Mouse (Mus musculus) liver, adult 2 months (tissue): ENCODE measurements around the gene Gm6993. TPM values are rescaled to one million over a fixed set of nuclear protein-coding genes. Genes with fewer than 3 reads are reported as not detected.

Experiments used
- DNase-seq: peaks from one replicate; pipeline ENCODE4 v3.0.0-alpha.2; 2011; ENCODE audit warnings: low read depth, low spot score; ENCODE audit errors: extremely low read depth
- H3K27ac ChIP-seq: fragments of 200-500 bp; replicated peaks from 2 replicates; pipeline ENCODE4 v1.5.1; 2012; ENCODE audit warnings: low read depth, mild to moderate bottlenecking, control low read depth, inconsistent platforms, low read length; ENCODE audit not compliant: insufficient read depth
- H3K27me3 ChIP-seq: fragments of 200-500 bp; 2 replicates; pipeline ENCODE4 v1.6.1; 2012; ENCODE audit warnings: mild to moderate bottlenecking, moderate library complexity, low read length, inconsistent platforms; ENCODE audit not compliant: control insufficient read depth, insufficient read depth
- H3K36me3 ChIP-seq: fragments of 200-500 bp; 2 replicates; pipeline ENCODE4 v1.6.1; 2012; ENCODE audit warnings: low read length, inconsistent platforms; ENCODE audit not compliant: control insufficient read depth, insufficient read depth
- H3K4me1 ChIP-seq: fragments of 200-500 bp; 2 replicates; pipeline ENCODE4 v1.6.1; 2011; ENCODE audit warnings: low read length; ENCODE audit not compliant: control insufficient read depth, insufficient read depth
- H3K4me3 ChIP-seq: fragments of 200-500 bp; 2 replicates; pipeline ENCODE4 v1.5.1; 2011; ENCODE audit warnings: low read depth, mild to moderate bottlenecking, control low read depth, low read length, moderate library complexity; ENCODE audit not compliant: insufficient read depth
- H3K79me2 ChIP-seq: fragments of 200-500 bp; 2 replicates; pipeline ENCODE4 v1.6.1; 2012; ENCODE audit warnings: inconsistent platforms, mild to moderate bottlenecking, low read length, moderate library complexity; ENCODE audit not compliant: control insufficient read depth, insufficient read depth
- H3K9ac ChIP-seq: fragments of 200-500 bp; 2 replicates; pipeline ENCODE4 v1.6.1; 2012; ENCODE audit warnings: low read depth, mild to moderate bottlenecking, control low read depth, inconsistent platforms, low read length
- CTCF ChIP-seq: fragments of 200-500 bp; IDR thresholded peaks from 2 replicates; pipeline ENCODE4 v1.5.1; 2011; ENCODE audit warnings: low read depth, low read length, control low read depth
- POLR2A ChIP-seq: fragments of 200-500 bp; IDR thresholded peaks from 2 replicates; pipeline ENCODE4 v1.6.1; 2011; ENCODE audit warnings: low read length, control low read depth; ENCODE audit not compliant: insufficient read depth; ENCODE audit errors: extremely low read depth
- WGBS: fragments of 180-500 bp; shearing (Covaris S2); methylation state at CpG from one replicate; pipeline ENCODE4 v1.1.7; 2018; 5-methylcytosine and 5-hydroxymethylcytosine counted together
- polyA plus RNA-seq: library from polyadenylated mRNA; depleted of rRNA; stranded (reverse); fragments of >200 nt; gene quantifications from 2 replicates; pipeline ENCODE4 v1.2.3, GENCODE M21; 2012
- total RNA-seq: library from RNA; depleted of rRNA; stranded (reverse); fragments of >200 nt; gene quantifications from 2 replicates; pipeline ENCODE4 v1.2.3, GENCODE M21; 2014

Gm6993 gene
- total and polyA plus RNA-seq, 2 experiments: not detected

- H3K79me2 ChIP-seq: no peaks in the 10 kb centered on the region
- H3K27me3 ChIP-seq: no peaks in the 10 kb centered on the region
- no peak for TF ChIP-seq CTCF
- TF ChIP-seq POLR2A: no peak
- no peaks in the 10 kb centered on the region for H3K36me3 ChIP-seq
- no peaks in the 10 kb centered on the region for H3K4me1 ChIP-seq
- WGBS: 67% methylated on average over 6 of the region's 6 CpGs
- H3K9ac ChIP-seq: no peak overlapping the region
- H3K27ac ChIP-seq: no peak overlapping the region
- H3K4me3 ChIP-seq: no peak overlapping the region
- no peak for DNase-seq
Measured at GRCm38 (mm10) chr12:31221522-31221921, 19.0 kb upstream of the Gm6993 start.

- Histone ChIP-seq H3K79me2 (no peaks in the 10 kb centered on the region), H3K9ac (no peak overlapping the region), H3K4me3 (no peak overlapping the region), H3K27me3 (no peaks in the 10 kb centered on the region), H3K36me3 (no peaks in the 10 kb centered on the region), H3K4me1 (no peaks in the 10 kb centered on the region), H3K27ac (no peak overlapping the region)
- WGBS: 35% methylated on average over 2 of the region's 2 CpGs
- DNase-seq: no peak
- no peak for TF ChIP-seq POLR2A
- TF ChIP-seq CTCF: no peak
Measured at GRCm38 (mm10) chr12:31222282-31222681, 18.3 kb upstream of the Gm6993 start.

GRCm38 (mm10) chr12:31222741-31223140, 17.8 kb upstream of the Gm6993 start:
- no peaks in the 10 kb centered on the region for H3K27me3 ChIP-seq
- TF ChIP-seq POLR2A (no peak), CTCF (no peak)
- no peaks in the 10 kb centered on the region for H3K4me1 ChIP-seq
- no peak overlapping the region for H3K9ac ChIP-seq
- H3K36me3 ChIP-seq: no peaks in the 10 kb centered on the region
- H3K4me3 ChIP-seq: no peak overlapping the region
- H3K79me2 ChIP-seq: no peaks in the 10 kb centered on the region
- DNase-seq: no peak
- 39% methylated on average over 3 of the region's 3 CpGs for WGBS
- no peak overlapping the region for H3K27ac ChIP-seq

- H3K4me3 ChIP-seq: no peak overlapping the region
- DNase-seq: no peak
- H3K27me3 ChIP-seq: no peaks in the 10 kb centered on the region
- WGBS: 68% methylated on average over 8 of the region's 8 CpGs
- H3K27ac ChIP-seq: no peak overlapping the region
- no peaks in the 10 kb centered on the region for H3K36me3 ChIP-seq
- TF ChIP-seq CTCF (no peak), POLR2A (no peak)
- H3K79me2 ChIP-seq: no peaks in the 10 kb centered on the region
- no peaks in the 10 kb centered on the region for H3K4me1 ChIP-seq
- H3K9ac ChIP-seq: no peak overlapping the region
Measured at GRCm38 (mm10) chr12:31225451-31225850, 15.1 kb upstream of the Gm6993 start.

- H3K4me1 ChIP-seq: no peaks in the 10 kb centered on the region
- 91% methylated on average over 3 of the region's 3 CpGs for WGBS
- no peak overlapping the region for H3K9ac ChIP-seq
- TF ChIP-seq CTCF: no peak
- no peak for TF ChIP-seq POLR2A
- H3K27me3 ChIP-seq: no peaks in the 10 kb centered on the region
- H3K36me3 ChIP-seq: no peaks in the 10 kb centered on the region
- no peaks in the 10 kb centered on the region for H3K79me2 ChIP-seq
- DNase-seq: no peak
- no peak overlapping the region for H3K4me3 ChIP-seq
- H3K27ac ChIP-seq: no peak overlapping the region
Measured at GRCm38 (mm10) chr12:31227167-31227566, 13.4 kb upstream of the Gm6993 start.

GRCm38 (mm10) chr12:31228878-31229277, 11.7 kb upstream of the Gm6993 start:
- Histone ChIP-seq H3K4me3 (no peak overlapping the region), H3K4me1 (no peaks in the 10 kb centered on the region), H3K9ac (no peak overlapping the region), H3K27ac (no peak overlapping the region), H3K79me2 (no peaks in the 10 kb centered on the region), H3K27me3 (0 out of 2 replicates have a peak, but pooled peaks cover 2% of the 10 kb centered on the region), H3K36me3 (no peaks in the 10 kb centered on the region)
- TF ChIP-seq CTCF: no peak
- no peak for TF ChIP-seq POLR2A
- no peak for DNase-seq
- WGBS: 71% methylated on average over 7 of the region's 7 CpGs
